Mouse (Mus musculus): ENCODE results near the gene Irx1. TPM values are rescaled to one million over a fixed set of nuclear protein-coding genes. Genes with fewer than 3 reads are reported as not detected.

The Irx1 gene
- not detected for total RNA-seq (2021)
- long read RNA-seq, experiment 1 = 0 reads
- long read RNA-seq, experiment 2 = 0 reads

DNA sequence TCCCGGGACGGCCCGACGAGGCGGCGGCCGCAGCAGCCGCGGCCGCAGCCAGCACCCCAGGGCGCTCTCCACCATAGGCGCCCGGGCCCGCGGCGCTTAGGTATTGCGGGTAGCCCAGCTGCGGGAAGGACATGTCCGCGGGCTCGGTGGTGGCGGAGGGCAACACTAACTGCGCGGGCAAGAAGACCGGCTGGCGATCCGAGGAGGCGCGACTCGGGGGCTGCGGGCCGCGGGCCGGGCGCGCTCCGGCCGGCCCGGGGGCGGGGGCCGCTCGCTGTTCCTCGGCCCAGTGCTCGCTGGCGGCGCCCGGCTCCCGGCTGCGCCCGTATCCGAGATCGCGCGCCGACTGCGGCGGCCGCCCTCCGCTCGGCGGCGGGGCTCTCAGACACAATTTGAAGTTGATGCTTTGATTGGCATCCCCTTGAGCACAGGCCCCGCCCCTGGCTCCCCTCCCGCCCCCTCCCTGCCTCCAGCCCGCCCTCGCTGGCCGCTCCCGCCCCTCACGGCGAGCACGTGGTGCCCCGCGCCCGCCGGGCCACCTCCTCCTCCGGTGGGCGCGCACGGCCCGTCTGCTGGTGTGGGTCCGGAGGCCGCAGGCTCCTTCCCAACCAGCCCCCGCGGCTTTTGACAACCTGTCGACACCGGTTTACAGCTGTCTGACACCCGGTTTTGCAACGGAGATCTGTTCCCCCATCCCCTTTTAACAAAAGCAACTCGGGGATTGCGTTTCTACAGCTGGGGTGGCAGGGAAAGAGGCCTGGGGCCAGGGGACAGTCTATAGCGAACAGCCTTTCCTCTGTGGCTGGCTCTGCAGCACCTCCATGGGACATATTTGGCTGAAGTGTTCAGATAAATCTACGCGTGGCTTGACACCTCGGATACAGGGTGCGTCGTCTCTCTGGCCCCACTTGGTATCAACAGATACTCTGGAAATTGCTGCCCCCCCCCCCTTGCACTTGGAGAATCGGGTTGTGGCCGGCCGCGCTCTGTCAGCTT is at the start of gene Irx1:
Irx1 (minus strand) TSS at position 368 of the 996 bp plus-strand sequence.
- DNase-seq = no peak

DNA sequence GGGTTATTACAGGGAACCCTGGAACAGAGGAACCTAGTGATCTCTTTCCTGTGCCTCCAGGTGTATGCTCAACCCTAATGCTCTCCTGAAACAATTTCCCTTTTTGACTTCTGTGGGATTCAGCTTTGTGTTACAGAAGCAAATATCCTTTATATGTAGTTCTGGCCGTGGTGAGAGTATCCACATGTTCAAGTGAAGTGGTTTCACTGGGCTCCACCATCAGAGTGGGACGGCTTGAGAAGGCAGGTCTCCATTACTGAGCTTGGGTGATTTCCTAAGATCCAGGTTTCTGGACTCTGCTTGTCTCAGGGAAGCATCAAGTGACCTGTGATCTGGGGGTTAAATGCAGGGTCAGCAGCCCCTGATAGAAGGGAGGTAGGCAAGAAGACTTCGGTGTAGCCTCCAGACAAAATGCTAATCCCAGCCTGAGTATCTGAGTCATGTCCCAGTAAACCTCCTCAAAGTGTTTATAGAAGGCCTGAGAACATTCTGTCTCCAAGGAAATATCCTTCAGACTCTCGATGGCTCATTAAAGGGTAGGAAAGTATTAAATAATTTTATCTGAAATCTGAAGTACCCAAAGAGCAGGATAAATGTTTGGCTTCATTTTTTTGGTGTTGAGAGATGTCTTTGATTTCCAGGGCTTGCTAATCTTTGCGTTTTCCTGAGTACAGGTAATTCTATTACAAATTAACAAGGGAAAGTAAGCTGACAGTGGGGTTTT is 16.6 kb upstream of the Irx1 start:
- no peak for DNase-seq

DNA sequence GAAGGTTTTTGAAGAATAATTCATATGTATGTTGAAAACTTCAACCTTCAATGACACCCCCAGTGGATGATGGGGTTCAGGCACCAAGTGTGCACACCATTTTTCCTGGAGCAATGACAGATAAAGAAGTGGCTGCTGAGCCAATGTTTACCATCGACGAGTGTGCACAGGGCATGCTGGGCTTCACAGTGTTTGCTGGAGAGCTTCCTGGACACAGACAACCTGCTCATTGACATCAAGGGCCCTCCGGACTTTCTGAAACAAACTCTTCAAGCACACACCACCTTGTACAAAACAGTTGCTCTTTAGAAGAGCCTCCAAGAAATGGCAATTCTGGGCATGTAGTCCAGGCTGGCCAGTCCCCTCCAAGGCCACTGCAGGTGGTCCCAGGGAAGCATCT is 12.2 kb upstream of the Irx1 start:
- no peak for DNase-seq

DNA sequence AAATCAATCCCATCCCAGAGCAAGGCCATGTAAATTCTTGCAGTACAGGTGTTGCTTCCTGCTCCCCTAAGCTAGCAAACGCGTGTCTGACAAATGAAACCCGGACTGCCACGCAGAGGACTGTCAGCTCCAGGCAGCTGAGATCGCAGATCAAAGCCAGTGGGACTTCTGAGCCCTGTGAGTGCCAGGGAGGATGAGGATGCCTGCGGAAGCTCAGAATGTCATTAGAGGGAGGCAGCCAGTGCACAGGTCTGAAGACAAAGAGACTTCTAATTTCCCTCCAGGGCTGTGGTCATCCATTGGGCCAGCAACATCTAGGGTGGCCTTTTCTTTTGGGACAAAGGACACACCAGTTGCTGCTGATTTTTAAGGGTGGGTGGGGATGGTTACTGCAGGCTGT is 4.8 kb upstream of the Irx1 start:
- no peak for DNase-seq

DNA sequence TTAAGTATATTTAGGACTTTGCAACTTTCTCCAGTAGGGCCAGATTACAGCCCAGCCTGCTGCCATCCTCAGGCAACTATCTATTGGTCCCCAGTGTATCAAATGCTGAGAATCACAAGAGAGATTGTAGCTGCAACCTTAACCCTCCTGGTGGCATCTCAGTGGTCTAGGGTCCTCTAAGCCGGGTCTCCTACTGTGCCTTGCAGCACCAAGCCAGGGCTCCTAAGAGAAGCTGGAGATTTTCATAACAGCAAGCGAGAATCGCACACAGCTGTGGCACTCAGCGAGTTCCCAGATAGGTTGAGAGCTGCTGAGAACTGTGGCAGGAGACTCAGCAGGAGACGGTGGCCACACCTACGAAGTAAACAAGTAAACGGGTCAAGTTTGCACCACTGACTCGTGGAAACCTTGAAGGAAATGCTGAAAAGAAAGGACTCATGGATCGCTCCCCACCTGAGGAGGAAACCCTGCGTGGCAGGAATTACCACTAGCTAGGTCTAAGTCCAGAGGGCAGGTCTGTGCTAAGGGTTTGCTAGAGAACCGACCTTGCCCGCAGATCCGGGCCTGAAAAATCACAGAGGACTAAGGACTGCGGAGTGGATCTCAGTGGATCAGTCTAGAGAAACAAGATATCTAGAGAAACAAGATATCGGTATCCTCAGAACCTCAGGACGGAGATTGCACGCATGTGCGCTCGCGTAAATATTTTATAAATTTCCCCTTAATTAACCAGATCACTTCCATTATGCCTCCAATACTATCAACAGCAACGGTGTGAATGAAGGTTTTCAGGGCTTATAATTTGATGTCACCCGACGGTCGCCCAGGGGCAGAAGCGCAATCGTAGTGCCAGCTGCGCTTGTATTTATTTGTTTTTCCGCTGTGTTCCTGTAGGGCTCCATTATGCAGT is 4.1 kb upstream of the Irx1 start:
- no peak for DNase-seq

DNA sequence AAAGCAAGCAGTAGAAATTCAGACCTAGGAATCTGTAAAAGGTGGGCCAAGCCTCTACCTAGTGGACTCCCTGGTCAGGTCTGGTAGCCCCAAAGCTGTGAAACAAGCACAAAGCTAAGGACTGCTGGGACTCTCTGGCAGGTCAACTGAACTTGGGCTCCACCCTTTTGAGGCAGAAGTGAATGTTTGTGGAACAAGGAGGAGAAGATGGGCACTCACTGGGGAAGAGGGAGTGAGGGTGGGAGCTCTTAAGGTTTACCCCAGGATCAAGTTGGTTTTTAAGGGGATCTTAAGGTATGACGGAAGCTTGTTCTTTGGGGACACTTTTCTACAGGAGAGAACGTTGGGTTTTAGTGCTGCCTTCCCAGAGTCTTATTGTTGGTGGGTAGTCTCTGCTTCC is 3.1 kb upstream of the Irx1 start:
- DNase-seq = no peak

DNA sequence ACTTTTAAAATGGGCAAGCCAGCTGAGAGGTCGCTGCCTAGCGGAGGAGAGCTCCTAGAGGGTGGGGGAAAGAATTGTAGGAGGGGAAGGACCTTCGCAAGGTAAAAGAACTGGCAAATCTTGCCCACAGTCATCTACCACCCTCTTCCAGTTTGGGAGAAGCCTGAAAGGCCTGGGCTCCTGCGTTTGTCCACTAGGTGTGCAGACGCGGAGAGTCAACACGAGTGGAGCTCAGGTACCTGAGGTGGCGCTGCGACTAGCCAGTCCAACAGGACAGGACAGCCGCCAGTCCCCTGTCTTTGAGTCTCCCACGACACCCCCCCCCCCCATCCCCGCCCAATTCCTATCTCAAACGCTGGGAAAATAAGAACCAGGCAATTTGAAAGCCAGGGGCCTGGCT is 843 bp upstream of the Irx1 start:
- DNase-seq = no peak

DNA sequence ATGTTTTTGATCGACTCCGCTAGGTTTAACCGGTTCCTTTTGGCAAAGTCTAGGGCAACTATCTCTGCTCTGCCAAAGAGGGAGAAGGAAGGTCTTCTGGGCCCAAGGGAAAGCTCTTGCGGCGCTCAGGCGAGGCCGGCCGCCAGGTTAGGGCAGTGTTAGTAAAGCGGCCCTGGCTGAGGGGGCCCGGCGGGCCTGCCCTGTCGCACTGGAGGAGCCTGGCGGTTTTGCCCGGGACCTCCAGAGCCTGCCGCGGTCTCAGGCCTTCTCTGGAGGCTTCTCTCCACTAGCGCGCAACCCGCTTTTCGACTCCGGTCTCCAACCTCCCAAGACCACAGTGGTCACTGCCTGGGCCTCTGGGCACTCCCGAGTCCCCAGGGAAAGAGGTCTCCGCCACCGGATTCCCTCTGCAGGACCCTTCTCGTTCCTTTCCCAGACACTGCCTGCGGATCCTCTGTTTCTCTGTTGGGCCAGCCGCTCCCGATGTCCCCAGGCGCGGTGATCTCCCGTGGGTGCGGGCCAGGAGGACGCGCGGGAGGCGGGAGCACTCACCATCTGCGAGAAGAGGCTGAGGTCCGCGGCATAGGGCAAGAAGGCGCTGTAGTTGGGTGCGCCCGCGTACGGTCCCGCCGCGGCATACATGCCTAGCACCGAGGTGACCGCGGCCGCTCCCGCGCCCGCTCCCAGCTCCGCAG is 715 bp downstream of the Irx1 start:
- no peak for DNase-seq

DNA sequence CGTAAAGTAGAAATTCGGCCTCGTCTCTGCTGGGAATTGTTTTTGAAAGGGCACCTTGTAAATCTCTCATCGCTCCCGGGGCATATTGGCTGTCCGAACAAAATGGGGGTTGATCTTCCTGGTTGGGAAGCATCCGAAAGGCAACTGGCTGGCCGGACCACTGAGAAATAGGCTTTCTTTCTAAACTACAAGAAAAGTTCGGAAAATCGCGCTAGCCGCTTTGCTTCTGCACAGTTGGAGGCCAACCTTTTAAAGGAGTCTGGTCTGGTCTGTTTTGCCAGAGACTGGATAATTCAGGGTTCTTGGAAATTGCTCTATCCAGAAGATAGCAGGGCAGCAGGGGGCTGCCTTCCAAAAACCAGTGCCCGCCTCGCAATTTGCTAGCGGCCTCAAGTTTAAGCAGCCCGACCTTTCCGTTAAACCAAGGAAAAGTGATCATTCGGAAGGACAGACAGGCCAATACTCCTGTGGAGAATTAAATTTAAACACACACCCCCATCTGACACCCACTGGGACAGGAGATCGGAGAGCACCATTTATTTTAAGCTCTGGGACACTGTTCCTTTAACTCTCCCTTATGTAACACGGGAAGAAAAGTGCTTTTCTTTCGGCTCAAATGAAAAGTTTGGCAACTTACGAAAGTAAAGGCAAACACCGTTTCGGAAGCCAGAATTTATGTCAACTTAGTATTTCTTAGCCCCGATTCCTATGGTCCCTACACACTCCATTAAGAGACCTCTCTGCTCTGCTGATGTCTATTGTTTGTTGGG is 1.4 kb downstream of the Irx1 start:
- DNase-seq = no peak

DNA sequence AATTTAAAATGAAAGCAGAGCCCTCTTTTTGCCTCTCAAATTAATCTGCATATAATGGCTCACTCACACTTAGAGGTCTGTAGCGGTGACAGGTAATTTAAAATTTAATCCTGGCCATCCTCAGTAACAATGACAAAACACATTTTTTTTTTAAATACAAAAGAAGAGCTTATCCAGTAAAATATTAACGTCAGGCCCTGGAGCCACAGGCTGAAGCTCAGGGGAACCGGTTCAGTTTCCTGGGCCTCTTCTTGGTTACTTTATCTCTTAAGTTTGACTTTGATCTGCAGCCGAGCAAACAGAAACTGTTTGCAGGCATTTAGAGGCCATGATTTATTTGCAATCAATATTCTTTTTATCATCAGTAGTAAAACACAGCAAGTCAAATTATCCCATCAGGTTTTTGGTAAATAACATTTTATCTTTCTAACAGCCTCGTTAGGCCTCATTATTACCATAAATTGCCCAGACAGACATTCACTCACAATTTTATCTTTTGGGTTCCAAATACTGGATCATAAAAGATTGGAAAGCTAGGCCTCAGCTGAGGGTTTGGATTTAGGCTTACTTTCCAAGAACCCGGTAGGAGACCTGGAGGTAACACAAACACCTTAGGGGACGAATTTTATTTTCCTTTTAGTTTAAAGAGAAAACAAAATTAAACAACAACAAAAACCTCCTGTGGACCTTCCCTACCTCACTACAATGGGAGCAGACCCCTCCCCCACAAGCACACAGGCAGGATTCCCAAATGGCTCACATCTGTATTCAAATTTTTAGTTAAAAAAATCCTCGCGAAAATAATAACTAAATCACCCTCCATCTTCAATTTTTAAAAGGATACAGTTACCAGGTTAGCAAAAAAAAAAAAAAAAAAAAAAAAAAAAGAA is 2.4 kb downstream of the Irx1 start:
- DNase-seq = no peak

DNA sequence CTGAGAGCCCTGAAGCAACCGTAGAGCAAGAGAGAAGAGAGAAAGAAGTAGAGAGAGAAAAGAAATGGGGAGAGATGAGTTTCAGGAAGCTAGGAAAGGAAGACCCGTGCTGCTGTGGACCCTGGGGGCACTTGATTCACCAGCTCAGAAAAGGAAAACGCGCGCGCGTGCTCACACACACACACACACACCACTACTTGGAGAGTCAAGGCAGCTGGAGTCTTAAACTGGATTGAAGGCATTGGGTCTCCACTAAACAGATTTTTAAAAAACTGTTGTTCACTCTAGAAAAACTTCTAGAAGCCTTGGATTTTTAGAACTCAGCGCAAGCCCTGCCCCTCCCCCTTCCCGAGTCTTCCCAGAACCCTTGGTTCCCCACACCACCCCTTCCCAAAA is 3.2 kb downstream of the Irx1 start:
- DNase-seq = no peak

DNA sequence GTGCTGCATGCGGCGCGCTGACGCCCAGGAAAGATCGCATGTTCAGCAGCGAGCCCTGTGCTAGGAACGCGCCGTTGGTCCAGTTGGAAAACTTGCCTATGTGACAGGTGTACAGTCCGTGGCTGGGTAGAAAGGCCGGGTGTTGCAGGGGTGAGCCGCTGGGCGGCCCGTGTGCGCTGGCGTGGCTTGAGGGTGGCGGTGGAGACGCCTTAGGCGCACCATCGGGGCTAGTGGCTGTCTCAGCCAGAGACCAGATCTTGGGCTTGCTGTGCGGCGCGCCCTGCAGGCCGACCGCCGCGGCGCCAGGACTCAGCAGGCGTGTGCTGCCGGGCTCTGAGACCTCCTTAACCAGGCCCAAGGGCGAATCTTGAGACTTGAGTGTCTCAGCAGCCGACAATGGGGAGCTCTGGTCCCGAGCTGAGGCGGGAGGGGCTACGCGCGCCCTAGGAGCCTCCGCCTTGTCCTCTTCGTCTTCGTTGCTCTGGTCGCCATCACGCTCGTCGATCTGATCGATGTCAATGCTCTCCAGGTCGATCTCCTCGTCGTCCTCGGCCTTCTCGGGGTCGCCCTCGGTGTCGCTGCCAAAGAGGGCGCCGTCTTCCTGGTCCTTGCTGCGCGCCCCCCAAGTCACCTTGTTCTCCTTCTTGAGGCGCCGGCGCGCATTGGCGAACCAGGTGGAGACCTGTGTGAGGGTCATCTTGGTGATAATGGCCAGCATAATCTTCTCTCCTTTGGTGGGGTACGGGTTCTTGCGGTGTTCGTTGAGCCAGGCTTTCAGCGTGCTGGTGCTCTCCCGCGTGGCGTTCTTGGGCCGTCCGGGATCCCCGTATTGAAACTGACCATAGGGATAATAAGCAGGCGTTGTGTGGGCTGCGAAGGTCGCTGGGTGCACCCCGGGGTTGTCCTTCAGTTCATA is 3.9 kb downstream of the Irx1 start:
- DNase-seq = no peak

DNA sequence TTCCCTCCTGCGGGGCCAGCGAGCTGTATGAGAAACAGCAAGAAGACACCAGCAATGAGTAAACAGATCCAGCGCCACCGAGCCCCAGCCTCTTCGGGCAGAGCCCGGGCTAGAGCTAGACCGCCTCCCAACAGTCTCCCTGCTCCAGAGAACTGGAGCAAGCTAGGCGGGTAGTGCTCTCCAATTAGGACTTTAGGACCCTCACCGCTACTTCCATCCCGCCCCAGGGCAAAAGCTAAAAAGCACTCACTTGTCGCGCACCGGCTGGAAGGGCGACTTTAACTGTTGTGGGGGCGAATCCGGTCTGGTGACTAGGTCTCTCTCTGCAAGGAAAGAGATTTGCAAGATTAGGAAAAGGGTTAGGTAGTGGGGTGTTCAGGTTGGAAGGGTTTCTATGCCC is 4.9 kb downstream of the Irx1 start:
- DNase-seq = no peak

DNA sequence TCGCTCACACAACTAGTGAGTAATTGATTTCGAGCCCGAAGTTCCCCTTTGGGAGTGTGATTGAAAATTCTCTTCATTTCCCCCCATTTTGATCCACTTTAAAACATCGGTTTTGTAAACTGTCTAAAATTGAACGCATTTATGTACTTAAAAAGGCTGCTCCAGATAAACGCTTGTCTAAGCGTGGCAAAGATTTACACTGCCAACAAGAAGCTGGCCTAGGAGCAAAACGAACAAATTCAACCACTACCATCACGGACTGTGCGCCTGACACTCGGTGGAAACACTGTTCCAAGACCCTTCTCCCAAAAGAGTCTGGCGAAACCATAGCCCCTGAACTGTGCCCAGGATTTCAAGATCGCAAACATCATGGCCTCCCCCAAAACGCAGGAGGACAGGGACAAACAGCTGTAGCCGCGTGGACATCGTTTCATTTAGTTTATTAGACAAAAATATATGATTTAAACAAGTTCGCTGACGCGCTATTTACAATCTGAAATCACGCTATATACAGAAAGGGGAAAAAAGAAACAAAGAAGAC is 5.6 kb downstream of the Irx1 start:
- DNase-seq = no peak

DNA sequence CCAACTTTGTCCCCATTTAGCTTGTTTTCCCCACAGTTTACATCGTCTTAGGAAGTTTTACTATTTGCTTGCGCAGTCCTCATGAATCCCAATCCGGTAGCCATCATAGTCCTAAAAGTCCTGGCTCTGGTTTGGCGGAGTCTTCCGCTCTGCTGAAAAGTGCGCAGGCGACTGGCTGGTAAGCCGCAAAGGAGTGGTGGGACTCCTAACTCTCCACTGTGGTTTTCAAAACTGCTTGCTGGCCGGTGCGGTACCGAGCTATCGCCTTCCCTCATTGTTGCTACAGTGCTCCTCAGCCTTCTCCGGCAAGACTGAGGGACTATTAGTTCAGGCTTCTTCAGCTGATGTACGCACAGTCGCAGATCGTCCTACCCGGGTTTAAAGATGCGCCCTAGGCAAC is 6.4 kb downstream of the Irx1 start:
- no peak for DNase-seq

DNA sequence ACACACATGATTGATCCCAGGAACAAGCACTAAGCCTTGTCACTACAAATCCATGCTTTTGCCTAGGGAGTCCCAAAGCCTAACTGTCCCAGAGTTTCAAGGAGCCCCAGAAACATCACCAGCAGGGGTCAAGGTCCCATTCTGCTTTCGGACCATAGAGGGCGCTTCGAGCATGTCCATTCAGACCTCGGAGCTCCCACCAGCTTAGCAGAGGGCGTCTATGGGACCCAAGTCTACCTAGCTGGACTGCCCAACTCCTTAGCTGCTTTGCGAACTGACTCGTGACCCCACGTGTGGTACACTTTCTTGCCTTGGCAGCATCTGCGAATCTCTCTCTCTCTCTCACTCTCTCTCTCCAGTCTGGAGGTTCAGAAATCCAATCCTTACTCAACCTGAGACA is 7.0 kb downstream of the Irx1 start:
- DNase-seq = peak; percentile 11 to 15

DNA sequence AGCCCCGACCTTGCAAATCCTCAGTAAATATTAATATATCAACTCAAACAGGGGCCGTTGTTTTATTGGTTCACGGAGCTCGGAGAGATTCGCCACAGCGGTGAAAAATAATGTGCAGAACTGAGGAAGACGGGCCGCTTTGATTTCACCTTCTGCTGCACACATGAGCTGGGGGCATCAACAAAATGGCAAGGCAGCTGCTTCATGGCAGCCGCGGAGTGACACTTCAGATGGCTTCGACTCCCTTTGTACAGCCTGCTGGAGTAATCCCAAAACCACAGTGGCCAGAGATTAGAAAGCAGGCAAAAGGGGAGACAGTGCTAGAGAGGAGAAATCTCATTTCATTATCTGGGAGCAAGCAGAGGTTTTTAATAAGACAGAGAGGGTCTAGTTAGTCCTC is 11.6 kb downstream of the Irx1 start:
- no peak for DNase-seq

DNA sequence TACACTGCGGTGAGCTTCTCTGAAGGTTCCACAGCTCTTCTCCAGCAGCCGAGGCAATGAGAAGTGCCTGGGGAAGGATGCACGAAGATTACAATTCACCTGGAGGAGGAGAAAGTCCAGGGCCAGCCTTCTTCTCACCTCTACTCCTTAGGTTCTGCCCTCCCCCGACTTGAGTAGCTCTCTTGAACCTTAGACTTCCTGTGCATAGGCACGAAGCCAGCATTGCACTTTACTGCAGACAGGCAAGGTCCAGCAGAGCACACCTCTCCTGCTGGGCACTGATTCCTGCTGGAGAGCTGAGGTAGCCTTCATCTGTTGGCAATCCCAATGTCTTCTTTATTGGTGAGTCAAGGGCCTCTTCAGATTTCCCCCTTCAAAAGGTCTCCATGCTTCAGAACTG is 13.7 kb downstream of the Irx1 start:
- DNase-seq = no peak
